Mouse (Mus musculus) bone marrow, adult 2 months (tissue): ENCODE data around the gene Lars2. TPM values are rescaled to one million over a fixed set of nuclear protein-coding genes. Genes with fewer than 3 reads are reported as not detected.

Experiments
- H3K27ac ChIP-seq: fragments of 200-500 bp; 2 replicates; pipeline ENCODE4 v1.5.1; 2012; ENCODE audit warnings: low read depth, mild to moderate bottlenecking, control low read depth, inconsistent platforms, low read length; ENCODE audit not compliant: control insufficient read depth, poor library complexity, insufficient read depth
- H3K4me1 ChIP-seq: fragments of 200-500 bp; 2 replicates; pipeline ENCODE4 v1.6.1; 2011; ENCODE audit warnings: low read length; ENCODE audit not compliant: control insufficient read depth, insufficient read depth
- H3K4me3 ChIP-seq: fragments of 200-500 bp; replicated peaks from 2 replicates; pipeline ENCODE3; 2011; ENCODE audit warnings: mild to moderate bottlenecking, low read depth, low read length, control low read depth; ENCODE audit not compliant: control insufficient read depth
- CTCF ChIP-seq: fragments of 200-500 bp; IDR thresholded peaks from 2 replicates; pipeline ENCODE4 v1.5.1; 2011; ENCODE audit warnings: low read length, control low read depth; ENCODE audit not compliant: control insufficient read depth, insufficient read depth
- POLR2A ChIP-seq: fragments of 200-500 bp; IDR thresholded peaks from 2 replicates; pipeline ENCODE4 v1.6.1; 2011; ENCODE audit warnings: low read depth, mild to moderate bottlenecking, control low read depth, low read length, borderline replicate concordance; ENCODE audit not compliant: control insufficient read depth
- WGBS: fragments of 180-500 bp; shearing (Covaris S2); methylation state at CpG from one replicate; pipeline ENCODE4 v1.1.7; 2018; 5-methylcytosine and 5-hydroxymethylcytosine counted together
- polyA plus RNA-seq: library from polyadenylated mRNA; stranded (reverse); fragments of >200 nt; gene quantifications from 2 replicates; pipeline ENCODE4 v1.2.4, GENCODE M21; 2011; ENCODE audit warnings: low replicate concordance; ENCODE audit not compliant: missing spikeins, insufficient read depth, insufficient read length

Gene Lars2
- polyA plus RNA-seq, 1 experiment: 27,480 TPM

GRCm38 (mm10) chr9:123478031-123478585 is 111.4 kb downstream of the Lars2 start:
- TF ChIP-seq CTCF (peak; percentile 46; the same call in 1 of the 2 replicates), POLR2A (no peak)
- Histone ChIP-seq H3K4me1 (peaks cover 7% of the 10 kb centered on the region), H3K4me3 (peak overlapping the region; percentile 60), H3K27ac (no peak overlapping the region)
- WGBS: 4% methylated on average over 26 of the region's 29 CpGs

- TF ChIP-seq CTCF: no peak
- TF ChIP-seq POLR2A: peak; percentile 59; the same call in 1 of the 2 replicates
- WGBS: under 1% methylated on average over 47 of the region's 57 CpGs
- Histone ChIP-seq H3K4me1 (peaks cover 7% of the 10 kb centered on the region), H3K4me3 (peak within 1 kb of the TSS; percentile 86), H3K27ac (peak within 1 kb of the TSS; percentile 94)
Observed at GRCm38 (mm10) chr9:123478586-123479195, 112.0 kb downstream of the Lars2 start, which contains the start of gene Limd1. Gene Limd1 (plus strand): TSS chr9:123478706.

DNA sequence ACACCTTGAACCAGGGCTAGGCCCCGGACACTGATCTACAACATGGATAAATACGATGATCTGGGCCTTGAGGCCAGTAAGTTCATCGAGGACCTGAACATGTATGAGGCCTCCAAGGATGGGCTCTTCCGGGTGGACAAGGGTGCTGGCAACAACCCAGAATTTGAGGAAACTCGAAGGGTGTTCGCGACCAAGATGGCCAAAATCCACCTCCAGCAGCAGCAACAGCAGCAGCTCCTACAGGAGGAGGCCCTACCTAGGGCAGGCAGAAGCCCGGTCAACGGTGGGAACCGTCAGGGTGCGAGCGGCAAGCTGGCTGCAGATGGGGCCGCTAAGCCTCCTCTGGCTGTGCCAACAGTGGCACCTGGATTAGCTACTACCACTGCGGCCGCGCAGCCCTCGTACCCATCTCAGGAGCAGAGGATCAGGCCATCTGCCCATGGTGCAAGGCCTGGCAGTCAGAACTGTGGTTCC is 112.5 kb downstream of the Lars2 start:
- TF ChIP-seq POLR2A: no peak
- TF ChIP-seq CTCF: no peak
- Histone ChIP-seq H3K27ac (peak overlapping the region; percentile 94), H3K4me1 (peaks cover 7% of the 10 kb centered on the region), H3K4me3 (peak overlapping the region; percentile 86)
- 26% methylated on average over 17 of the region's 17 CpGs for WGBS

GRCm38 (mm10) chr9:123479876-123480252 is 113.1 kb downstream of the Lars2 start:
- Histone ChIP-seq H3K27ac (peak overlapping the region; percentile 94), H3K4me1 (peaks cover 7% of the 10 kb centered on the region), H3K4me3 (peak overlapping the region; percentile 86)
- no peak for TF ChIP-seq POLR2A
- no peak for TF ChIP-seq CTCF
- WGBS: 92% methylated on average over 8 of the region's 8 CpGs

GRCm38 (mm10) chr9:123480253-123480921 is 113.7 kb downstream of the Lars2 start:
- Histone ChIP-seq H3K27ac (peak overlapping the region; percentile 94), H3K4me3 (peak overlapping the region; percentile 86), H3K4me1 (peaks cover 7% of the 10 kb centered on the region)
- TF ChIP-seq CTCF (no peak), POLR2A (no peak)
- WGBS: 49% methylated on average over 18 of the region's 18 CpGs

GRCm38 (mm10) chr9:123481136-123481535 is 114.4 kb downstream of the Lars2 start:
- H3K4me3 ChIP-seq: peak overlapping the region; percentile 49
- WGBS: 63% methylated on average over 7 of the region's 7 CpGs
- H3K4me1 ChIP-seq: peaks cover 7% of the 10 kb centered on the region
- H3K27ac ChIP-seq: peak overlapping the region; percentile 62; the same call in 1 of the 2 replicates
- no peak for TF ChIP-seq POLR2A
- TF ChIP-seq CTCF: no peak

DNA sequence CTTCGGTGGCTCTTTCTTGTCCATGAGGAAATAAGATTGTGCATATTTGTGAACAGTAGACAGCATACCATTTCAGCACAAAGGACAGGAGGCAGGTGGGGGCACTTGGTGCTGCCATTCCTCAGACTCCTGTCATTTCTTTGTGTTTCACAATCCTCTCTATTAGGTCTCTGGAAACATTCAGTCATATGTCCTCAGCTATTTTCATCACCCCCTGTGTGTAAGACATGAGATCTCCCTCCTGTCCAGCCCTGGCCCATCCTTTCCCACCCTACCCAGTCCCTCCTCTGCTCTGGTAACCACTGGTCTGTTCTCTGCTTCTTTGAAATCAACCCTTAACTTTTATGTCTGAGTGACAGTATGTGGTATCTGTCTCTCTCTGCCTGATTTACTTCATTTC is 116.9 kb downstream of the Lars2 start:
- WGBS: 95% methylated on average over 1 of the region's 1 CpGs
- no peak overlapping the region for H3K27ac ChIP-seq
- no peak overlapping the region for H3K4me3 ChIP-seq
- peaks cover 9% of the 10 kb centered on the region for H3K4me1 ChIP-seq
- TF ChIP-seq CTCF: no peak
- TF ChIP-seq POLR2A: no peak

- WGBS: 86% methylated on average over 3 of the region's 3 CpGs
- no peak for TF ChIP-seq POLR2A
- TF ChIP-seq CTCF: no peak
- Histone ChIP-seq H3K27ac (no peak overlapping the region), H3K4me3 (no peak overlapping the region), H3K4me1 (peaks cover 7% of the 10 kb centered on the region; the same call in 1 of the 2 replicates)
Observed at GRCm38 (mm10) chr9:123484830-123485229, 118.1 kb downstream of the Lars2 start.
